Mouse (Mus musculus) left cerebral cortex, postnatal 36 days (tissue): ENCODE results near the gene Rps21. TPM values are rescaled to one million over a fixed set of nuclear protein-coding genes. Genes with fewer than 3 reads are reported as not detected.

ENCODE experiments used
- DNase-seq, 2 experiments: peaks; one replicate each; pipeline ENCODE4 v3.0.0; 2021 to 2022; ENCODE audit warnings: low spot score in 2 of 2, mixed read lengths in 1 of 2
- intact Hi-C: fragments of 180-260 bp; cut with DNase I; formaldehyde crosslinking; loops from one replicate; pipeline ENCODE4 v1.15.1; 2025
- total RNA-seq, 2 experiments: library from RNA; stranded (reverse); gene quantifications; 2 replicates each; pipeline ENCODE4 v1.2.3; 2021

Gene Rps21
- total RNA-seq, 2 experiments from 2014 or later = 622 to 695 TPM

DNA sequence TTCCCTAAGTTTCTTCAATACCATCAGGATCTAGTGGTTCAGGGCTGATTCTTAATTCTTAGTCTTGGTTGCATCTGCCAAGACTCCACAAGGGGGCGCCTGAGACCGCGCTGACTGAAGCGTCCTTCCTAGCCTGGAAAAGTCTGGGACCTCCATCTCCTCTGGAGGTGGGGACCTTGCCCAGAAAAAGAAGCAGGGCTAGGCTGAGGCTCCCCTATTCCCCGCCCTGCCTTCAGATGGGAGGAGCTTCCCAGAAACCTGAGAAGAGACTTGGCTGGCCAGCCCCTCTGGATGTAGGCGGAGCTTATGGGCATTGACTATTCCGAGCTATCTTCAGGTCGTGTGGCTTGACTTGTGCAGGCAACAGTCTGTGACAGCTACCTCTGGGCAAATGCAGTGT, 18.7 kb downstream of the Rps21 start:
- DNase-seq = peak; percentile 68 to 74
- intact Hi-C loops = loop anchor here (1.0 to 5.0 kb wide), 3 partner anchors 71 to 301 kb away; no protein-coding TSS in a partner anchor

DNA sequence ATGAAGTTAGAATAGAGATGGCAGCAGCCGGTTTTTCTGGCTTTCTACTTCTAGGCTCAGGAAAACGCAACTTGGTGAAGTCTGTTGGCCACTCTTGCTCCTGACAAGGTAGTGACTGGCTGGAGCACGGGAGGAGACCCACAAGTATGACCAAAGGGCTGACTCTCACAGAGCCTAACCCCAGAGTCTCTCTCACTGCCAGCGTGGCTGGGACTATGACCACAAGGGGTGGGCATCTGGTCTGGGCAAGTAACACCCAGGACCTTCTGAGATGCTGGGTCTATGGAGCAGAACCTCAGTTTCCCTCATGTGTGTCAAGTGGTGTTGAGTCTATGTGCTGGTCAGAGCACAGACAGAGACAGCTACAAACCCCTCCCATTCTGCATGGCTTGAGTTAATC, 19.2 kb downstream of the Rps21 start:
- intact Hi-C loops = loop anchor here (2.0 to 5.0 kb wide), 2 partner anchors 156 to 301 kb away; no protein-coding TSS in a partner anchor

GRCm38 (mm10) chr2:180276851-180277259, 19.7 kb downstream of the Rps21 start:
- DNase-seq = no peak
- intact Hi-C loops = loop anchor here (2.0 to 5.0 kb wide), 2 partner anchors 156 to 300 kb away; no protein-coding TSS in a partner anchor

More for the DNA sequence above, 19.2 kb downstream of the Rps21 start:
- DNase-seq = no peak

- intact Hi-C loops = loop anchor here (2.0 to 5.0 kb wide), 2 partner anchors 155 to 299 kb away; no protein-coding TSS in a partner anchor
- no peak for DNase-seq
Observed at GRCm38 (mm10) chr2:180277773-180278320, 20.7 kb downstream of the Rps21 start.

- DNase-seq = no peak
- intact Hi-C loops = loop anchor here (5.0 kb wide), 1 partner anchor 298 kb away; no protein-coding TSS in a partner anchor
Observed at GRCm38 (mm10) chr2:180279321-180279720, 22.1 kb downstream of the Rps21 start.

- intact Hi-C loops = no loop called here
Observed at GRCm38 (mm10) chr2:180288966-180289365, 31.8 kb downstream of the Rps21 start.

GRCm38 (mm10) chr2:180289440-180290108, 32.4 kb downstream of the Rps21 start, which contains the start of gene Rbbp8nl:
Rbbp8nl (minus strand) TSS chr2:180289879.
- intact Hi-C loops = loop anchor here (5.0 kb wide), 1 partner anchor 128 kb away; no protein-coding TSS in a partner anchor

More at GRCm38 (mm10) chr2:180288966-180289365, 31.8 kb downstream of the Rps21 start:
- DNase-seq = no peak

DNA sequence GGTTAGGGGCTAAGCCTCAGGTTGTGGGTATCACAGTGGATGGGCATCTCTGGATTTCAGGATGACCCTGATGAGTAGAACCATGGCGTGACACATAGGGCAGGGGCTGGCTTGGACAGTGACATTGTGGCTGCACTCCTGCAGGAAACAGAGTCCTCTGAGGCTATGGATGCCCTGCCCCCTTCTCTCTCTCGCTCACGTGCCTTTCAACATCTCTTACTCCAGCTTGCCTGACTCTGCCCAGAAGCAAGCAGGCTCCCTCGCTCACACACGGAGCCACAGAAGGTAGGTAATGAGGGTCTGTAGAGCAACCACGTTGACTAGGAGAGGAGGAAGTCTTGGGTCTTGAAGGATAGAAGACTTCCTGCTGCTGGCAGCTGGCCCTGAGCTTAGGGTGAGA, 33.3 kb downstream of the Rps21 start:
- intact Hi-C loops = loop anchor here (5.0 kb wide), 1 partner anchor 127 kb away; no protein-coding TSS in a partner anchor
- DNase-seq = no peak

More at GRCm38 (mm10) chr2:180289440-180290108, 32.4 kb downstream of the Rps21 start, which contains the start of gene Rbbp8nl:
- DNase-seq = no peak

GRCm38 (mm10) chr2:180291566-180291965, 34.4 kb downstream of the Rps21 start:
- intact Hi-C loops = loop anchor here (5.0 kb wide), 1 partner anchor 126 kb away; no protein-coding TSS in a partner anchor
- no peak for DNase-seq

GRCm38 (mm10) chr2:180292026-180292425, 34.8 kb downstream of the Rps21 start:
- intact Hi-C loops = loop anchor here (5.0 kb wide), 1 partner anchor 125 kb away; no protein-coding TSS in a partner anchor

DNA sequence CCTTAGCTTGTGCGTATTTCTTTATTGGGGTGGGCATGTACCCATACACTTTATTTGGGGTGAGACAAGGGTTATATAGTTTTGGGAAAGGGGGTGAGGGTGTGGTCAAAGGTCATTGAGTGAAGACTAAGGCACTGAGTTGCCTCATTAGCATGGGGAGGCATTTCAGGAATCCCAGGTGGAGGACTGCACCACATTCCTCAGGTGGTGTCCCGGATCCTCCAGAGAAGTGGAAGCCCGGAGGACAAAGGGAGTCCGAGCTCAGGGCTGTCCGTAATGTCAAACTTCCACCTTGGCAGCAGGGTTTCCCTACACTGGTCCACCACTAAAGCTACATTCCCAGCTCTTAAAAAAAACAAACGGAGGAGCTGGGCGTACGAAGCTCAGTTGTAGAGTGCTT, 35.7 kb downstream of the Rps21 start:
- no peak for DNase-seq
- intact Hi-C loops = loop anchor here (5.0 kb wide), 1 partner anchor 124 kb away; no protein-coding TSS in a partner anchor

More at GRCm38 (mm10) chr2:180292026-180292425, 34.8 kb downstream of the Rps21 start:
- no peak for DNase-seq

- DNase-seq = no peak
- intact Hi-C loops = no loop called here
Observed at GRCm38 (mm10) chr2:180300252-180300651, 43.1 kb downstream of the Rps21 start.

GRCm38 (mm10) chr2:180300771-180301170, 43.6 kb downstream of the Rps21 start:
- DNase-seq = no peak
- intact Hi-C loops = no loop called here

DNA sequence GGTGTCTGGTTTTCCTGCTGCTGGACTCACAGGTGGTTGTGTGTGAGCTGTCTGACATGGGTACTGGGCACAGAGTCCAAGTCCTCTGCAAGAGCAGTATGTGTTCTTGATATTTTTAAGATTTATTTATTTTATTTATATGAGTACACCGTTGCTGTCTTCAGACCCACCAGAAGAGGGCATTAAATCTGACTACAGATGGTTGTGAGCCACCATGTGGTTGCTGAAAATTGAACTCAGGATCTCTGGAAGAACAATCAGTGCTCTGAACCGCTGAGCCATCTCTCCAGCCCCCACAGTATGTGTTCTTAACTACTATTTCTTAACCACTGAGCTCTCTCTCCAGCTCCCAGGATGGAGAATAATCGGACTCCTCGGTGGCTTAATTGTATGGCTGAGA, 45.0 kb downstream of the Rps21 start:
- intact Hi-C loops = no loop called here
- no peak for DNase-seq

DNA sequence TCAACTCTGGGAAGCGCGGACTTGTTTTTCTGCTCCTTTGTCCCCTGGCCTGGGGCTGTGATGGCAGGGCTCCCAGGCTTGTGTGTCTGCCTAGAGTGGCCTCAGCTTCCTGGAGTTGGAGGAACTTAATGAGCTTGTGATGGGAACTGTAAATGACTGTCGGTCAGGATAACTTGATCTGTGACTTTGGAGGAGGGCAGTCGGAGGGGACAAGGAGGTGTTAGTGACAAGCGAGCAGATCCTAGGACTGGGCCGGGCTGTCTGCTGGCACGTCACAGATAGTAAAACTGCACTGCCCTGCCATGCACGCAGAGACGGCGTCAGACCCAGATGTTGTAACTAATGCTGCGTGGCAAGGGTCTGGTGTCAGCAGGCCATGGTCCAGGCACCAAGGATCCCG, 46.3 kb downstream of the Rps21 start:
- DNase-seq = no peak
- intact Hi-C loops = no loop called here

GRCm38 (mm10) chr2:180304554-180304953, 47.4 kb downstream of the Rps21 start:
- DNase-seq = no peak
- intact Hi-C loops = no loop called here

GRCm38 (mm10) chr2:180305490-180305889, 48.3 kb downstream of the Rps21 start:
- no peak for DNase-seq
- intact Hi-C loops = no loop called here

DNA sequence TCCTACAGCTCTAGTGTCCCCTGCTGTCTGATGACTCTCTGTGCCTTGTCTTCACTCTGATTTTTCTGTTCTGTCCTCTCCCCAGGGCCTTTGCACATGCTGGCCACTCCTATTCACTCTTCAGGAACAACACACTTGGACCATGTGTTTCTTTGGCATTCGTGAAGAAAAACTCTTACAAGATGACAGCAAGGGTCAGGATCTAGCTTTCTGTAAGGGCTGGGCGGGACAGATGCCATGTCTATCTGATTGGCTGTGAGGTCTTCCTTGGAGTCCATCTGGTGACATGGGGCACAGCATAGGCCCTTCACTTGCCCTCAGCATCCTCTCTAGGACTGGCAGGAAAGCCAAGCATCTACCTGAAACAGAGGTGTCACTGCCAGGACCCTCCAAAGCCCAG, 48.8 kb downstream of the Rps21 start:
- DNase-seq = no peak
- intact Hi-C loops = no loop called here

DNA sequence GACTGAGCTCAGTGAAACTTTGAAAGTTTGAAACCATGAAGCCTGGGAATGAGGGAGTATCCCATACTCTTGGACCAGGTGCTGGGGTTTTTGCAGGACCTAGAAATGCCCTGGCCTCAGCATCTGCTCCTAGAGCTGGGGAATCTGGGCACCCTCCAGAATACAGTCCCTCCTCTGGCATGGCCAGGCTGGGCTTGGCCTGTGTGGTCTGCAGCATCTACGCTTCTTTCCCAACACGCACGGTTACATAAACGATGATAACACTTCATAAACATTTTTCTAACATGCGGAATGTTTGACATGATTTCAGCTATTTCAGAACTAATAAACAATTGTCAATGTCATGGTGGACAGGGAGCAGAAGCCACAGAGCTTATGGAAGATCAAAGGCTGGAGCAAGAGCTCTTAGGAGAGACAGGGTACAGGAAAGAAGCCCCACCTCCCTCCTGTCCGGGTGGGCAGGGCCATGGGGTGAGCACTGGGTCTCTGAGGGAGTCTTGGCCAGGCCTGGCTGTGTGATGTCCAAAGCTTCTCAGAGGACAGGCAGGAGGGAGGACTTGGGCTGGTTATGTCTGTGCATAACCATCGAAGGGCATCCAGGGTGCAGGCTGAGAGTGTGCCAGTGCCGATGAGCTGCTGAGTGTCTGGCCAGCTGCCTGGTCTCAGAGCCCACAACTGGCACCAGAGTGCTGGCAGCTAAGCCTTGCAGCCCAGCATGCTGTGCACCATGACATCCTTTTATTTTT, 49.4 kb downstream of the Rps21 start:
- intact Hi-C loops = no loop called here
- DNase-seq = no peak

GRCm38 (mm10) chr2:180307680-180308079, 50.5 kb downstream of the Rps21 start:
- DNase-seq = no peak
- intact Hi-C loops = no loop called here
